Mouse (Mus musculus): Measurements from ENCODE around the gene Tom1l2.
A peak's percentile ranks its signal among the peaks of the same experiment; 100 is the strongest.

The Tom1l2 gene

GRCm38 (mm10) chr11:60178005-60178404, 174.7 kb downstream of the Tom1l2 start:
- DNase-seq (ENCODE audit: low read depth, low spot score) = no peak

- DNase-seq (ENCODE audit: low read depth, low spot score) = peak; percentile 58
Measured at GRCm38 (mm10) chr11:60176975-60177657, 175.6 kb downstream of the Tom1l2 start.

All from forelimb bud, embryonic 11.5 days (tissue).